Mouse (Mus musculus): Measurements from ENCODE around the gene Lhfpl4. TPM values are rescaled to one million over a fixed set of nuclear protein-coding genes. Genes with fewer than 3 reads are reported as not detected.

The Lhfpl4 gene
- total RNA-seq (2014; rRNA removed) = 81.3 and 92.6 TPM in 2 replicates
- polyA plus RNA-seq (2015; fragmentation: Nextera tagmentation; extraction: Ambion mirVana) = 56.6 and 66.1 TPM in 2 replicates

DNA sequence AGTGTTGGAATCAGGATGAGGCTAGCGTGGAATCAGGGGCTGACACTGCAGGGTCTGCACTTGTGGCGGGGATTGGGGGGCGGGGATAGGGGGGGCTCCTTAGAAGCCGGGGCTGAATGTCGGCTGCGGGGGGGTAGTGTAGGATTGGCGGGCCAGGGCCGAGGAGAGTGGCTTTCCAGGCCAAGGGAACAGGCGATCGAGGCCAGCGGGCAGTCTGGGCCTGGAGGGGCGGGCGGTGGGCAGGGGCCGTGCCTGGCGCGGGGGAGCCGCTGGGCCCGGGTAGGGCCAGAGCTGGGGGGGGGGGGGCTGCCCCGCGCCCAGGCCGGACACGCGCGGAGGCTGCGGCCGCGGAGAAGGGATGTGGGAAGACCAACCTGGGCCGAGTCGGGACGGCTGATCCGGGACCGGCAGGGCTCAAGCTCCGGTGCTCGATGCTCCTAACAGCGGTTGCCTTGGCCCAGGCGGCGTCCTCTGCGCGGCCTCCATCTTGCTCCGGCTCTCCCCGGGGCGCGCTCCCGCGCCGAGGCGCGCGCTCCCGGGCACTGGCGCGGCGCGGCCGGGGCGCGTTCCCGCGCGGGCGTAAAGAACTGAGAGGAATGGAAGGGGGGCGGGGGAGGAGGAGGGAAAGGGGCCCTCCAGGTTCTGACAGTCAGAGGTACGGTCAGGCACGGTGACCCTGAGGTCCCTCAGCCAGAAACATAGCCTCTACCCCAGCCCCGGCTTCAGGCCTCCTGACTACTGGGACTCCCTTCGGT is at the start of gene Lhfpl4:
Gene Lhfpl4 (minus strand): TSS at position 544 of the 755 bp plus-strand sequence.
- Histone ChIP-seq H3K4me3 (ENCODE audit: low read depth, low read length) (peak within 1 kb of the TSS; percentile 83), H3K9ac (replicated peaks; ENCODE audit: low read length, poor library complexity, severe bottlenecking) (peak within 1 kb of the TSS; percentile 93), H3K27ac (ENCODE audit: low read depth, low read length) (peak within 1 kb of the TSS; percentile 81), H3K4me1 (ENCODE audit: insufficient read depth, low read length) (peaks cover 18% of the 10 kb centered on the region), H3K9me3 (ENCODE audit: low read length) (no peaks in the 10 kb centered on the region), H3K27me3 (ENCODE audit: insufficient read depth, low read length) (no peaks in the 10 kb centered on the region), H3K4me2 (ENCODE audit: low read depth, low read length, poor library complexity, severe bottlenecking) (peak within 1 kb of the TSS; percentile 75), H3K36me3 (ENCODE audit: insufficient read depth, low read length) (no peaks in the 10 kb centered on the region)
- under 1% methylated on average over 36 of the region's 66 CpGs for WGBS
- ATAC-seq (ENCODE audit: low FRiP score) (peak; percentile 84), DNase-seq (ENCODE audit: low spot score) (peak; percentile 75)
- no peak for TF ChIP-seq CTCF (IDR thresholded peaks at IDR 0.05)

DNA sequence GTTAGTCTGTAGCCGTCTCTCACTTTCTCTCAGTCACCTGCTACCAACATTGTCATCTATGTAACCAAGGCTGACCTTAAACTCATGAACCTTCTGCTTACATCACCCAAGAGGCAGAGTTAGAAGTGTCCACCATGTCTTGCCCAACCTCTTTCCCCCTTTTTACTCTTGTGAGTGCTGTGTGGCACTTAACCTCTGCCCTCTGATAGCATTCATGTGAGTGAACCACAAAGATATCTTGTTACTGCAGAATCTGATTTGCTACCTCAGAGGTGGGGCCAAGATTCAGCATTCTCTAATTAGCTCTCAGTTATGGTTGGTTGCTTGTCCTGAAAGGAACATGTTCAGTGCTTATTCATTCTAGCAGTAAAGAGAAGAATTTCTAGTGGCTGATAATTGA is 47.6 kb upstream of the Lhfpl4 start:
- DNase-seq (ENCODE audit: low spot score) (no peak), ATAC-seq (ENCODE audit: low FRiP score) (no peak)
- H3K9me3 ChIP-seq (ENCODE audit: low read length) = no peaks in the 10 kb centered on the region
- no peak overlapping the region for H3K4me3 ChIP-seq (ENCODE audit: low read depth, low read length)
- H3K9ac ChIP-seq (replicated peaks; ENCODE audit: low read length, poor library complexity, severe bottlenecking) = no peak overlapping the region
- TF ChIP-seq CTCF (IDR thresholded peaks at IDR 0.05) = no peak
- WGBS = 80% methylated on average over 1 of the region's 1 CpGs
- no peaks in the 10 kb centered on the region for H3K27me3 ChIP-seq (ENCODE audit: insufficient read depth, low read length)
- peaks cover 10% of the 10 kb centered on the region; the same call in 1 of the 2 replicates for H3K36me3 ChIP-seq (ENCODE audit: insufficient read depth, low read length)
- H3K4me2 ChIP-seq (ENCODE audit: low read depth, low read length, poor library complexity, severe bottlenecking) = no peak overlapping the region
- no peak overlapping the region for H3K27ac ChIP-seq (ENCODE audit: low read depth, low read length)
- 0 out of 2 replicates have a peak, but pooled peaks cover 4% of the 10 kb centered on the region for H3K4me1 ChIP-seq (ENCODE audit: insufficient read depth, low read length)

DNA sequence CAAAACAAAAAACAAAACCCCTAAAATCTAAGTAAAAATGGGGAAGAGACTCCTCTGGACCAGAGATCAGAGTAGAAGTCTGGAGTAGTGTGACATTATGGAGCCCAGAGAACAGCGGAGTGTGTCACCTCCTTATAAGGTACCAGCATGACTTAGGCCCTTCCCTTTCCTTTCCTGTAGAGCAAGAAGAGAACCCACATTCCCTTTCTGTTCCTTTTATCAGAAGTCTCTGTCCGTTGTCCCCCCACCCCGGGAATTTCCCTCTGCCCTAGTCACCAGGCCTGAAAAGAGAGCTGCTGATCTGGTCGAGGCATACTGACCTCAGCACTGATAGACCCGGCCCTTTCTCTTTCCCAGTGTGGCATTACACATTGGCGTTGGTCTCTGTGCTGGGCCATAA is 43.3 kb upstream of the Lhfpl4 start:
- Histone ChIP-seq H3K4me1 (ENCODE audit: insufficient read depth, low read length) (0 out of 2 replicates have a peak, but pooled peaks cover 4% of the 10 kb centered on the region), H3K36me3 (ENCODE audit: insufficient read depth, low read length) (0 out of 2 replicates have a peak, but pooled peaks cover 4% of the 10 kb centered on the region), H3K9me3 (ENCODE audit: low read length) (no peaks in the 10 kb centered on the region), H3K4me2 (ENCODE audit: low read depth, low read length, poor library complexity, severe bottlenecking) (peak overlapping the region; percentile 91), H3K9ac (replicated peaks; ENCODE audit: low read length, poor library complexity, severe bottlenecking) (peak overlapping the region; percentile 61), H3K27ac (ENCODE audit: low read depth, low read length) (no peak overlapping the region), H3K27me3 (ENCODE audit: insufficient read depth, low read length) (no peaks in the 10 kb centered on the region), H3K4me3 (ENCODE audit: low read depth, low read length) (peak overlapping the region; percentile 75)
- DNase-seq (ENCODE audit: low spot score) (no peak), ATAC-seq (ENCODE audit: low FRiP score) (no peak)
- WGBS = 43% methylated on average over 6 of the region's 6 CpGs
- no peak for TF ChIP-seq CTCF (IDR thresholded peaks at IDR 0.05)

DNA sequence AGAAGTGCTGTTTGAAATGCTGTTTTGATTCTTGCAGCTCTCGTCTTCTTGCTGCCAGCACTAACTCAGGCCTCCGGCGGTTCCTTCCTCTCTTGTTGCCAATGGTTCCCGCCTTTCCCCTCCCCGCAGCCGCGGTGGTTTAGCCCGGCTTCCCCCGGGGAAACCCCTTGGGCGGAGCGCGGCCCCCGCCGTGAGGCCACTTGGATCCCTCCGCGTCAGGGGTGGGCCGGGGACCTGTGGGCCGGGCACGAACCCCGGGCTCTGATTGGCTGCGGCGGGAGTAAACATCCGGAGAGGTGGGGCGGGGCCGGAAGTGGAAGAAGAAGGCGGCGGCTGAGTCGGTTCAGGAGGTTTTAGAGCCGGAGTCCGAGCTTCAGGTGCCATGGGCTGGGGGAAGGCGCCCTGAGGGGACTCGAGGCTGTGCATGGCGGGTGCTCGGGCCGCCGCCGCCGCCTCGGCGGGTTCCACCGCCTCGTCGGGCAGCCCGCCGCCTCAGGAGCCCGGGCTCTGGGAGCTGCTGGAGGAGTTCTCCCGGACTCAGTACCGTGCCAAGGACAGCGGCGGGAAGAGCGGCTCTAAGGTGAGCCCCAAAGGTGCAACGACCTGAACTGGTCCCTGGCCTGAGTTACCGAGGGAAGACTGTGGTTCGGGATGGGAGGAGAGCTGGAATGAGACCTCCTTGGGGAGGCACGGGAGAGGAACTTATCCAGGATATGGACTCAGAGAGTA is 42.5 kb upstream of the Lhfpl4 start, which contains the start of gene Mtmr14:
Gene Mtmr14 (plus strand): TSS at position 302 of the 729 bp plus-strand sequence.
- DNase-seq (ENCODE audit: low spot score) (peak; percentile 97), ATAC-seq (ENCODE audit: low FRiP score) (peak; percentile 99)
- no peaks in the 10 kb centered on the region for H3K27me3 ChIP-seq (ENCODE audit: insufficient read depth, low read length)
- 0 out of 2 replicates have a peak within 1 kb of the TSS, but pooled peaks have one; percentile 39 for H3K27ac ChIP-seq (ENCODE audit: low read depth, low read length)
- 1% methylated on average over 51 of the region's 55 CpGs for WGBS
- TF ChIP-seq CTCF (IDR thresholded peaks at IDR 0.05) = no peak
- peak within 1 kb of the TSS; percentile 61 for H3K9ac ChIP-seq (replicated peaks; ENCODE audit: low read length, poor library complexity, severe bottlenecking)
- no peaks in the 10 kb centered on the region for H3K9me3 ChIP-seq (ENCODE audit: low read length)
- H3K4me3 ChIP-seq (ENCODE audit: low read depth, low read length) = peak within 1 kb of the TSS; percentile 75
- peak within 1 kb of the TSS; percentile 91 for H3K4me2 ChIP-seq (ENCODE audit: low read depth, low read length, poor library complexity, severe bottlenecking)
- 0 out of 2 replicates have a peak, but pooled peaks cover 4% of the 10 kb centered on the region for H3K36me3 ChIP-seq (ENCODE audit: insufficient read depth, low read length)
- H3K4me1 ChIP-seq (ENCODE audit: insufficient read depth, low read length) = 0 out of 2 replicates have a peak, but pooled peaks cover 4% of the 10 kb centered on the region

DNA sequence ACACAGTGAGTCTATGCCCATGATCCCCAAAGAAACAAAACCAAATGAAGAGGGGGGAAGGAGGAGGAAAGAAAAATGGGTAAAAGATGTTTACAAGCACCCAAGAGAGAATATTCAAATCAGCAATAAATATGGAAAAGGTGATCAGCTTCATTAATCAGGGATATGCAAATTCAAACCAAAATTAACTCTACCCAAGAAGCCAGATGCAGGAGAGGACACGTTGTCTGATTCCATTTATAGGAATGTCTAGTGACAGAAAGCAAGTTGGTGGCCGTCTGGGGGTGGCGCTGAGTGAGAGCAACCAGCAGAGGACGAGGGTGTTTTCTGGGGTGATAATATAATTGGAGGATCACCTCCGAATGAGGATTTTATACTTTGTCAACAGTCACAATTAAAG is 40.0 kb upstream of the Lhfpl4 start:
- H3K27ac ChIP-seq (ENCODE audit: low read depth, low read length) = no peak overlapping the region
- 72% methylated on average over 5 of the region's 5 CpGs for WGBS
- H3K36me3 ChIP-seq (ENCODE audit: insufficient read depth, low read length) = no peaks in the 10 kb centered on the region
- H3K4me1 ChIP-seq (ENCODE audit: insufficient read depth, low read length) = 0 out of 2 replicates have a peak, but pooled peaks cover 4% of the 10 kb centered on the region
- TF ChIP-seq CTCF (IDR thresholded peaks at IDR 0.05) = no peak
- no peak overlapping the region for H3K4me3 ChIP-seq (ENCODE audit: low read depth, low read length)
- H3K9me3 ChIP-seq (ENCODE audit: low read length) = no peaks in the 10 kb centered on the region
- DNase-seq (ENCODE audit: low spot score) (no peak), ATAC-seq (ENCODE audit: low FRiP score) (no peak)
- no peaks in the 10 kb centered on the region for H3K27me3 ChIP-seq (ENCODE audit: insufficient read depth, low read length)
- H3K4me2 ChIP-seq (ENCODE audit: low read depth, low read length, poor library complexity, severe bottlenecking) = no peak overlapping the region
- no peak overlapping the region for H3K9ac ChIP-seq (replicated peaks; ENCODE audit: low read length, poor library complexity, severe bottlenecking)

Measured in midbrain, postnatal 0 days (tissue).